Comparison of ENCODE assay signal across 16 mouse cellular contexts in genomic region chr4:106054324-106054723, GRCm38 (mm10).
DNase-seq lines count a peak whose midpoint lies in the region; ATAC-seq and TF ChIP-seq lines count a peak whose summit lies in the region.
"Had no signal": no experiment of that assay in that cellular context is flagged by ENCODE, and none has a peak within 500 bp of the region (broad histone marks: within the 10 kb centered on the region; RNA-seq: fewer than 3 reads in every experiment).

No protein-coding gene starts in this region.

- no peak for DNase-seq in heart, postnatal 0 days (ENCODE audit: low spot score)
- DNase-seq in heart, adult 9 months (ENCODE audit: low spot score in 2 of 2), result no peak
- peak; percentile 23 for DNase-seq in midbrain, embryonic 14.5 days
- no peak for DNase-seq in midbrain, embryonic 10.5 days (ENCODE audit: low spot score)
- DNase-seq in brain, adult 2 months (ENCODE audit: low read depth, low spot score), result peak; percentile 52
- DNase-seq in ovary, postnatal 14 days (ENCODE audit: low spot score), result no peak
- DNase-seq: cerebellum, adult 9-11 months; gastrocnemius, postnatal 14 days; kidney, adult 18-20 months; lung, postnatal 10 days had no signal

- no peak overlapping the region for H3K27ac ChIP-seq in heart, postnatal 0 days (ENCODE audit: low read depth)
- H3K27ac ChIP-seq in midbrain, embryonic 14.5 days (replicated peaks; ENCODE audit: low read depth, low read length), result no peak overlapping the region
- no peak overlapping the region for H3K27ac ChIP-seq in midbrain, embryonic 10.5 days (replicated peaks)
- H3K27ac ChIP-seq: forebrain, embryonic 15.5 days; hindbrain, embryonic 10.5 days; limb, embryonic 12.5 days; liver, embryonic 14.5 days; midbrain, embryonic 12.5 days had no signal

- no peaks in the 10 kb centered on the region for H3K9me3 ChIP-seq in heart, postnatal 0 days (replicated peaks; ENCODE audit: control insufficient read depth, low read length)
- no peaks in the 10 kb centered on the region for H3K9me3 ChIP-seq in midbrain, embryonic 14.5 days (ENCODE audit: control insufficient read depth, low read length)
- no peaks in the 10 kb centered on the region for H3K9me3 ChIP-seq in midbrain, embryonic 10.5 days (replicated peaks)
- H3K9me3 ChIP-seq: forebrain, embryonic 15.5 days; hindbrain, embryonic 10.5 days; limb, embryonic 12.5 days; midbrain, embryonic 12.5 days had no signal

- TF ChIP-seq EP300 in heart, postnatal 0 days (IDR thresholded peaks at IDR 0.05; ENCODE audit: low read depth), result no peak

- H3K4me3 ChIP-seq in heart, postnatal 0 days (ENCODE audit: low read depth, low read length), result no peak overlapping the region
- H3K4me3 ChIP-seq in midbrain, embryonic 14.5 days (replicated peaks; ENCODE audit: low read depth, low read length), result no peak overlapping the region
- H3K4me3 ChIP-seq in midbrain, embryonic 10.5 days, result no peak overlapping the region
- H3K4me3 ChIP-seq: forebrain, embryonic 15.5 days; hindbrain, embryonic 10.5 days; limb, embryonic 12.5 days; midbrain, embryonic 12.5 days had no signal

- no peak overlapping the region for H3K9ac ChIP-seq in heart, postnatal 0 days (replicated peaks; ENCODE audit: low read depth, low read length)
- no peak overlapping the region for H3K9ac ChIP-seq in midbrain, embryonic 14.5 days (replicated peaks; ENCODE audit: low read length)
- H3K9ac ChIP-seq: forebrain, embryonic 15.5 days; limb, embryonic 12.5 days; liver, embryonic 14.5 days; midbrain, embryonic 12.5 days had no signal

- no peaks in the 10 kb centered on the region for H3K27me3 ChIP-seq in heart, postnatal 0 days (ENCODE audit: control insufficient read depth, insufficient read depth, low read length)
- H3K27me3 ChIP-seq in midbrain, embryonic 14.5 days (ENCODE audit: control insufficient read depth, insufficient read depth, low read length), result no peaks in the 10 kb centered on the region
- H3K27me3 ChIP-seq in midbrain, embryonic 10.5 days (ENCODE audit: low read depth, poor library complexity, severe bottlenecking), result no peaks in the 10 kb centered on the region
- H3K27me3 ChIP-seq: forebrain, embryonic 15.5 days; limb, embryonic 12.5 days; midbrain, embryonic 12.5 days had no signal

- H3K36me3 ChIP-seq in heart, postnatal 0 days (replicated peaks; ENCODE audit: control insufficient read depth, insufficient read depth, low read length), result no peaks in the 10 kb centered on the region
- H3K36me3 ChIP-seq in midbrain, embryonic 14.5 days (ENCODE audit: control insufficient read depth, insufficient read depth, low read length), result no peaks in the 10 kb centered on the region
- H3K36me3 ChIP-seq in midbrain, embryonic 10.5 days, result no peaks in the 10 kb centered on the region
- H3K36me3 ChIP-seq: forebrain, embryonic 15.5 days; hindbrain, embryonic 10.5 days; limb, embryonic 12.5 days; midbrain, embryonic 12.5 days had no signal

- no peak for ATAC-seq in heart, postnatal 0 days (ENCODE audit: insufficient read depth, low read depth)
- ATAC-seq in midbrain, embryonic 14.5 days (ENCODE audit: low FRiP score, low TSS enrichment), result no peak
- no peak for ATAC-seq in granulocyte monocyte progenitor cell, adult 5-6 weeks (replicated peaks; ENCODE audit: poor library complexity, severe bottlenecking)
- ATAC-seq: forebrain, embryonic 15.5 days had no signal

- peak; percentile 15; the same call in 1 of the 2 replicates for TF ChIP-seq CTCF in heart, postnatal 0 days (IDR thresholded peaks at IDR 0.05; ENCODE audit: low read depth)

- 42% methylated on average over 7 of the region's 7 CpGs for WGBS in heart, postnatal 0 days
- 73% methylated on average over 7 of the region's 7 CpGs for WGBS in midbrain, embryonic 14.5 days
- WGBS in midbrain, embryonic 10.5 days, result 83% methylated on average over 7 of the region's 7 CpGs

- H3K4me1 ChIP-seq in heart, postnatal 0 days (ENCODE audit: control insufficient read depth, insufficient read depth), result no peaks in the 10 kb centered on the region
- H3K4me1 ChIP-seq in midbrain, embryonic 14.5 days (ENCODE audit: control insufficient read depth, insufficient read depth, low read length), result no peaks in the 10 kb centered on the region
- H3K4me1 ChIP-seq in midbrain, embryonic 10.5 days, result peaks cover 3% of the 10 kb centered on the region
- H3K4me1 ChIP-seq: forebrain, embryonic 15.5 days had no signal

- H3K4me2 ChIP-seq in heart, postnatal 0 days (ENCODE audit: low read depth, low read length), result no peak overlapping the region
- no peak overlapping the region for H3K4me2 ChIP-seq in midbrain, embryonic 14.5 days (ENCODE audit: low read length)
- H3K4me2 ChIP-seq: forebrain, embryonic 15.5 days; limb, embryonic 12.5 days; midbrain, embryonic 12.5 days had no signal

Comparison
In these comparisons a context has a peak if more than half of its experiments do, and no peak if none do; other contexts are left out.
1. DNase-seq: peak in midbrain, embryonic 14.5 days (single experiment) and brain, adult 2 months (single experiment); none in heart, postnatal 0 days (single experiment), heart, adult 9 months (0 of 2), midbrain, embryonic 10.5 days (single experiment) and ovary, postnatal 14 days (single experiment).